In genomic region chr5:149051194-149051570, GRCm38 (mm10) we compare ENCODE assay signal across 8 mouse cellular contexts. TPM values are rescaled to one million over a fixed set of nuclear protein-coding genes. Genes with fewer than 3 reads are reported as not detected.
A peak's percentile ranks its signal among the peaks of the same experiment; 100 is the strongest.
DNase-seq lines count a peak whose midpoint lies in the region; ATAC-seq and TF ChIP-seq lines count a peak whose summit lies in the region.

No protein-coding gene starts in this region.

- peak overlapping the region; percentile 77 for H3K4me2 ChIP-seq in hindbrain, embryonic 11.5 days (replicated peaks; ENCODE audit: low read depth, low read length)
- peak overlapping the region; percentile 81 for H3K4me2 ChIP-seq in liver, embryonic 12.5 days
- peak overlapping the region; percentile 61 for H3K4me2 ChIP-seq in myocyte (ENCODE audit: low read depth)

- peak; percentile 51 to 55 for DNase-seq in spleen, adult 2 months (ENCODE audit: low read depth in 1 of 2, low spot score in 2 of 2)
- DNase-seq in spleen, adult 18-20 months: no peak
- DNase-seq in embryo, embryonic 9.5 days (ENCODE audit: extremely low spot score): peak; percentile 42
- DNase-seq in hindbrain, embryonic 11.5 days (ENCODE audit: low spot score): peak; percentile 55
- no peak for DNase-seq in cerebellum, adult 8-10 months
- DNase-seq in urinary bladder, postnatal 4 days (ENCODE audit: low spot score in 2 of 2): no peak

- H3K9me3 ChIP-seq in hindbrain, embryonic 11.5 days (ENCODE audit: control insufficient read depth, low read length): no peaks in the 10 kb centered on the region
- no peaks in the 10 kb centered on the region for H3K9me3 ChIP-seq in liver, embryonic 12.5 days (replicated peaks)

- H3K27ac ChIP-seq in spleen, adult 2 months (ENCODE audit: insufficient read depth, low read length): peak overlapping the region; percentile 100
- peak overlapping the region; percentile 99 for H3K27ac ChIP-seq in hindbrain, embryonic 11.5 days (ENCODE audit: low read depth, low read length)
- H3K27ac ChIP-seq in liver, embryonic 12.5 days: peak overlapping the region; percentile 98

- no peaks in the 10 kb centered on the region for H3K27me3 ChIP-seq in spleen, adult 2 months (ENCODE audit: control insufficient read depth, insufficient read depth, low read length)
- H3K27me3 ChIP-seq in hindbrain, embryonic 11.5 days (ENCODE audit: control insufficient read depth, insufficient read depth, low read length): no peaks in the 10 kb centered on the region
- H3K27me3 ChIP-seq in liver, embryonic 12.5 days (replicated peaks): no peaks in the 10 kb centered on the region
- H3K27me3 ChIP-seq in myocyte (ENCODE audit: control insufficient read depth, insufficient read depth, insufficient read length): no peaks in the 10 kb centered on the region

- H3K36me3 ChIP-seq in spleen, adult 2 months (ENCODE audit: control insufficient read depth, insufficient read depth, low read length): peaks cover 5% of the 10 kb centered on the region
- H3K36me3 ChIP-seq in hindbrain, embryonic 11.5 days (ENCODE audit: control insufficient read depth, insufficient read depth, low read length): no peaks in the 10 kb centered on the region
- peaks cover 33% of the 10 kb centered on the region for H3K36me3 ChIP-seq in liver, embryonic 12.5 days
- peaks cover 24% of the 10 kb centered on the region for H3K36me3 ChIP-seq in myocyte (ENCODE audit: control insufficient read depth, insufficient read depth)

- TF ChIP-seq POLR2A in spleen, adult 2 months (IDR thresholded peaks at IDR 0.05; ENCODE audit: low read depth, low read length): no peak
- no peak for TF ChIP-seq POLR2A in myocyte (IDR thresholded peaks at IDR 0.05; ENCODE audit: insufficient read length, low read depth)

- no peak for TF ChIP-seq CTCF in spleen, adult 2 months (IDR thresholded peaks at IDR 0.05; ENCODE audit: extremely low read depth, insufficient read depth, insufficient read length, insufficient replicate concordance)

- peak overlapping the region; percentile 95 for H3K4me3 ChIP-seq in spleen, adult 2 months (ENCODE audit: extremely low read depth, insufficient read depth, insufficient read length)
- peak overlapping the region; percentile 76 for H3K4me3 ChIP-seq in hindbrain, embryonic 11.5 days (ENCODE audit: low read depth, low read length)
- peak overlapping the region; percentile 95 for H3K4me3 ChIP-seq in liver, embryonic 12.5 days
- H3K4me3 ChIP-seq in myocyte: peak overlapping the region; percentile 41

- peaks cover 23% of the 10 kb centered on the region for H3K79me2 ChIP-seq in myocyte (ENCODE audit: control insufficient read depth, insufficient read depth)

- H3K4me1 ChIP-seq in spleen, adult 2 months (ENCODE audit: control insufficient read depth, insufficient read depth, insufficient read length): peaks cover 2% of the 10 kb centered on the region; the same call in 1 of the 2 replicates
- no peaks in the 10 kb centered on the region; the same call in 1 of the 2 replicates for H3K4me1 ChIP-seq in hindbrain, embryonic 11.5 days (replicated peaks; ENCODE audit: control insufficient read depth, insufficient read depth, low read length)
- H3K4me1 ChIP-seq in liver, embryonic 12.5 days: peaks cover 24% of the 10 kb centered on the region

- H3ac ChIP-seq in myocyte (ENCODE audit: control insufficient read depth, insufficient read length): peak overlapping the region; percentile 99

- no peak for ATAC-seq in hindbrain, embryonic 11.5 days (ENCODE audit: low FRiP score)
- no peak for ATAC-seq in liver, embryonic 12.5 days

- H3K9ac ChIP-seq in hindbrain, embryonic 11.5 days (ENCODE audit: low read depth, low read length): peak overlapping the region; percentile 99
- H3K9ac ChIP-seq in liver, embryonic 12.5 days: peak overlapping the region; percentile 100

- under 1% methylated on average over 27 of the region's 27 CpGs for WGBS in spleen, adult 2 months
- WGBS in hindbrain, embryonic 11.5 days: under 1% methylated on average over 27 of the region's 27 CpGs
- under 1% methylated on average over 27 of the region's 27 CpGs for WGBS in liver, embryonic 12.5 days (ENCODE audit: insufficient replicate concordance)

TF ChIP-seq in myocyte, 11 proteins besides CTCF, POLR2A, EP300 and RAD21:
- TF ChIP-seq SRF (IDR thresholded peaks at IDR 0.05; ENCODE audit: control insufficient read depth, insufficient read length, low read depth): no peak
- TF ChIP-seq CEBPB (IDR thresholded peaks at IDR 0.05; ENCODE audit: insufficient read depth, poor library complexity, severe bottlenecking): no peak
- TF ChIP-seq E2F4 (IDR thresholded peaks at IDR 0.05; ENCODE audit: insufficient read depth): no peak
TF ChIP-seq in myocyte: peak in this region for 0.

RNA-seq across cellular contexts. Expression of gene Gm42791, which starts 56.2 kb away (rescaled TPM):
- not detected in 2 replicates for polyA plus RNA-seq in spleen, adult 2 months (2012; rRNA removed)
- not detected in 2 replicates for polyA plus RNA-seq in hindbrain, embryonic 11.5 days (2014; fragmentation: Nextera tagmentation; extraction: Ambion mirVana)
- 0.51 and 1.7 TPM in 2 replicates for polyA plus RNA-seq in liver, embryonic 12.5 days (2016; fragmentation: Nextera tagmentation; extraction: Ambion mirVana)
- polyA plus RNA-seq in myocyte (2012; fragmentation: generic; extraction: Trizol): 0.11 TPM

Comparison
In these comparisons a context has a peak if more than half of its experiments do, and no peak if none do; other contexts are left out.
1. DNase-seq: peak in spleen, adult 2 months (2 of 2), embryo, embryonic 9.5 days (single experiment) and hindbrain, embryonic 11.5 days (single experiment); none in spleen, adult 18-20 months (0 of 2), cerebellum, adult 8-10 months (single experiment) and urinary bladder, postnatal 4 days (0 of 2).
2. H3K4me3 ChIP-seq: peak in every context shown above with its lines; median percentile 95 in spleen, adult 2 months; 95 in liver, embryonic 12.5 days; 76 in hindbrain, embryonic 11.5 days; 41 in myocyte.
3. Peak in every context shown above with its lines, with median percentiles within 50 percentile points of each other: H3K27ac ChIP-seq and H3K4me2 ChIP-seq.